Mouse (Mus musculus) retina, postnatal 7 days (tissue): ENCODE measurements around the gene B630019K06Rik.
"Not testable (repeated sequence)": the region's sequence is repeated elsewhere in the genome, so short reads cannot be mapped to it uniquely, and the experiment has no call there.

Source experiments
- DNase-seq: peaks from one replicate; pipeline ENCODE4 v3.0.0-alpha.2; 2012; ENCODE audit warnings: low read depth, low spot score

The B630019K06Rik gene

GRCm38 (mm10) chrX:8892343-8893155 lies at the start of gene B630019K06Rik:
B630019K06Rik (plus strand) TSS chrX:8892382.
- peak; percentile 31 for DNase-seq

GRCm38 (mm10) chrX:8843694-8844093 lies 48.5 kb upstream of the B630019K06Rik start, which contains the start of gene Gm6592:
Gm6592 (plus strand) TSS chrX:8843994.
- no peak for DNase-seq

- no peak for DNase-seq
Observed at GRCm38 (mm10) chrX:8852486-8852885, 39.7 kb upstream of the B630019K06Rik start.

DNA sequence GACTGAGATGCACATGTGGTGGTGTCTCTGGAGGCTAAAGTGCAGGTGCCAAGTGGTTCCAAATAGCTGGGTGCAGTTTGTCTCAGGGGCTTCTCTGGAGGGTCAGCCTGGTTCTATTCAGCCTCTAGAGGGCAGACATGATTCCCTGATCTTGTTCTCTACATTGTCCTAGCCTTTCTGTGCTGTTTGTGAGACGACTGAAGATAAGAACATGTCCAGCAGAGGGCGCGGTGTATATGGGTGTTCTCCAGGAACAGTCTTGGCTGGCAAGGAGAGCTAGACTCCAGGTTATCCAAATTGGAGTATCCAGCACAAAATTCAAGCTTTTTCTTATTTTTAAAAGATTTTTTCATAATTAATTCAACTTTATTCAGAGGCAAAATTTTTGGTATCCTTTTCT lies 27.9 kb upstream of the B630019K06Rik start:
- DNase-seq: peak; percentile 54

DNA sequence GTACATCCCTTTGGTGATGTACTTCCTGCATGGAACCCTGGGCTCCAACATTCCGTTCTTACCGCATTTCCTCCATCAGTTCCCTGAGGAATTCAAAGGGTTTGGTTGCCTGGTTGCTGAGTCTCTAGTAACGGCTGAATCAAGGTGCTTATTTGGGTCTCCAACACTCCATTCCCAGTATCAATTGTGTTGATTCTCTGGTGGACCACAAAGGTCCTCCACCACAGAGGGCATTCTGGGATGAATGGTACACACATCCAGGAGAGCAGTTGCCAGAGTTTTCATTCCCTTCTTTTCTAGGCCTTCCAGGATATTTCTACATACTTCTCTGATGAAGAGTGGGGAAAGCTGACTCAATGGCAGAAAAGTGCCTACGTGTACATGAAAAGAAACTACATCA lies 18.2 kb upstream of the B630019K06Rik start, which contains the start of gene Gm5751:
Gene Gm5751 (plus strand): TSS at position 301 of the 400 bp plus-strand sequence.
- not testable (repeated sequence) for DNase-seq

DNA sequence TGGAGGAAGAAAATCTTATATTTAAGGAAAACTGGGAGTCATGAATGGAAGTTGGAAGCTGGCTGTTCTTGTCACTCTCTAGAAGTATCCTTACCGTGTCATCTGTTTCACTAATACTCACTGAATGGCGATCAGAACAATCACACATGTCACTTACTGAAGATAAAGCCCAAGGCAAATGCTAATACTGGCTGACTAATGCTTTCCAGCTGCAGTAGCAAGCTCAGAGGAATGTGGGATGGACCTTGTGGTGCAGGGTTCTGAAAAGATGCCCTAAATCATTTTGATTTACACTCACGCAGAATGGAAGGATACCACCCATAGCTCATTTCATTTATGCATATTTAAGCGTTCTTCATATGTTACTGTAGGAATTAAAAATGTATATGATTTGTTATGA lies 7.8 kb upstream of the B630019K06Rik start:
- DNase-seq: no peak

DNA sequence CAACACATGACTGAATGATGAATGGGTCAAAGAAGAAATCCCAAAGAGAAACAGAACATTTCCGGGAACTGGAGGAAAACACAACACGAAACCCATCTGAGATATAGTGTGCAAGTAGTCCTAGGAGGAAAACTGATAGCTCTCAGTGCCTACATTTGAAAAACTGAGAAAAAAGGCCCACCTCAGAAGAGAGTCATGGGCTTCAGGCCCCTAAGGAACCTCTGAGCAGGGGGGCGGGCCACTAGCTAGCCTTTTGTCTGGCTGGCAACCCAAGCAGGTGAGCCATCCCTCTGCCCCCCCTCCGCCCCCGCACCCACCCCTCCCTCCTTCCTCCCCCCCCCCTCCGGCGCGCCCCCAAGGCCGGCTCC lies 223 bp upstream of the B630019K06Rik start:
- no peak for DNase-seq

DNA sequence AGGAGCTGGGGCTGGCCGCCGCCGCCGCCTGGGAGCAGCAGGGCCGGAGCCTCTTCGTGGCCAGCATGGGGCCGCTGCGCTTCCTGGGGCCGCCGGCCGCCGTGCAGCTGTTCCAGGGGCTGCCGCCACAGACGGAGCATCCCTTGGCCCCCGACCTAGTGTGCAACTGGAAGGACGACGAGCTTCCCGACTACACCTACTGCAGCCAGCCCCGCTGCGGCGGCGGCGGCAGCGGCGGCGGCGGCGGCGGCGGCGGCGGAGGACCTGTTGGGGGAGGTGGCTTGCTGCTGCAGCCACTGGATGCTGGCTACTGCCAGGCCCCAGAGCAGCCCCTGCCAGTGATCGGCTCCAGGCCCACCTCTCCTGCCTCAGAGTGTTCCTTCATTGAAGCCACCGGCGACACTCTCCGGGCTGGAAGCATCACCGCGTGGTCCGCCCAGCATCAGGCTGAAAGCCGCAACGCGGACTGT lies 1.0 kb downstream of the B630019K06Rik start:
- peak; percentile 4 for DNase-seq

GRCm38 (mm10) chrX:8900823-8901222 lies 8.6 kb downstream of the B630019K06Rik start:
- DNase-seq: no peak

GRCm38 (mm10) chrX:8901906-8902472 lies 9.8 kb downstream of the B630019K06Rik start:
- DNase-seq: no peak

GRCm38 (mm10) chrX:8921080-8921479 lies 28.9 kb downstream of the B630019K06Rik start:
- no peak for DNase-seq

- no peak for DNase-seq
Observed at GRCm38 (mm10) chrX:8921813-8922607, 29.8 kb downstream of the B630019K06Rik start.

DNA sequence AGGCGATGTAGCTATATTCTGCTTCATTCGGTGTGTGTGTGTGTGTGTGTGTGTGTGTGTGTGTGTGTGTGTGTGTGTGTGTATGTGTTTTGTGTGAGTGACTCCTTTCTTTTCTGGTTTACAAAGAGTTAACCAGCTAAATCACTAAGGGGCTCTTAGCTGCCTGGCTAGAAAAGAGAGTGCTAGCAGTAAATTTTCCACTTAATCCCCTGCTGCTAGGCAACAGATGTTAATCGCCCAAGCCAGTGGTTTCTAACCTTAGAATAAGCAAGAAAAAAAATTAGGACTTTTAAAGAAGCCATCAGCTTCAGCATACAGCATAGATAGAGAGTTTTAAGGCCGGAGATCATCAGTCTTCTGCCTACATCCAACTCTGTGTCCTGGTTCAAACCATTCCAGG lies 35.1 kb downstream of the B630019K06Rik start:
- DNase-seq: no peak

DNA sequence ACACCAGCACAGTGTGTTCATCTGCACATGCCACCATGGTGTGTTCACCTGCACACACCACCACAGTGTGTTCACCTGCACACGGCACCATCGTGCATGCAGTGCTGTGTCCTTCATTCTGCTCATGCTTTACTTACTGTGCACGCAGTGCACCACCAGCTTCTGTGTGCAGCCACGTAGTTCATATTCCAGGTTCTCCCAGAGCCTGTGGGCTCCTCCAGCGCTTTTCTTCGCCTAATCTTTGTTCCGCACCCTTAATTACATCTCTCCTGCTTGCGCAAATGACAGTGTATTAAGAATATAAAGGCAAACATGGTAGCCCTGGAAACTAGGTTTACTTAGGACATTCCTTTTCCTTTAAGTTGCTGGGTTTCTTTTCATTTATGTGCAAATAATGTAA lies 51.9 kb downstream of the B630019K06Rik start:
- DNase-seq: no peak
